Mouse (Mus musculus) cerebral cortex, adult 2 months (tissue): ENCODE results near the gene Coa4.

Source experiments
- WGBS: fragments of 180-500 bp; shearing (Covaris S2); methylation state at CpG from one replicate; pipeline ENCODE4 v1.1.7; 2018; 5-methylcytosine and 5-hydroxymethylcytosine counted together

The Coa4 gene

GRCm38 (mm10) chr7:100536804-100537518 lies at the start of gene Coa4:
Gene Coa4, plus strand, starts transcription at chr7:100537071.
- WGBS = under 1% methylated on average over 33 of the region's 33 CpGs

GRCm38 (mm10) chr7:100487301-100487700 lies 49.6 kb upstream of the Coa4 start:
- WGBS = 75% methylated on average over 2 of the region's 2 CpGs

GRCm38 (mm10) chr7:100488474-100489048 lies 48.3 kb upstream of the Coa4 start:
- 45% methylated on average over 10 of the region's 10 CpGs for WGBS

- 15% methylated on average over 35 of the region's 36 CpGs for WGBS
Measured at GRCm38 (mm10) chr7:100492391-100493116, 44.3 kb upstream of the Coa4 start.

GRCm38 (mm10) chr7:100493117-100493483 lies 43.8 kb upstream of the Coa4 start, which contains the start of gene Ucp2:
Gene Ucp2, plus strand, starts transcription at chr7:100493337.
- WGBS = 3% methylated on average over 27 of the region's 27 CpGs

- 41% methylated on average over 19 of the region's 19 CpGs for WGBS
Measured at GRCm38 (mm10) chr7:100493484-100494414, 43.1 kb upstream of the Coa4 start.

- WGBS = 96% methylated on average over 7 of the region's 7 CpGs
Measured at GRCm38 (mm10) chr7:100494415-100494831, 42.4 kb upstream of the Coa4 start.

- WGBS = 70% methylated on average over 8 of the region's 8 CpGs
Measured at GRCm38 (mm10) chr7:100495042-100495441, 41.8 kb upstream of the Coa4 start.

- 44% methylated on average over 11 of the region's 11 CpGs for WGBS
Measured at GRCm38 (mm10) chr7:100495581-100496251, 41.2 kb upstream of the Coa4 start.

- 74% methylated on average over 6 of the region's 6 CpGs for WGBS
Measured at GRCm38 (mm10) chr7:100496371-100496770, 40.5 kb upstream of the Coa4 start.

GRCm38 (mm10) chr7:100496791-100497190 lies 40.1 kb upstream of the Coa4 start:
- 97% methylated on average over 9 of the region's 9 CpGs for WGBS

- WGBS = 85% methylated on average over 4 of the region's 4 CpGs
Measured at GRCm38 (mm10) chr7:100497402-100497801, 39.5 kb upstream of the Coa4 start.

GRCm38 (mm10) chr7:100497982-100498381 lies 38.9 kb upstream of the Coa4 start:
- WGBS = 96% methylated on average over 13 of the region's 13 CpGs

GRCm38 (mm10) chr7:100500276-100500977 lies 36.4 kb upstream of the Coa4 start:
- 82% methylated on average over 16 of the region's 16 CpGs for WGBS

- 76% methylated on average over 6 of the region's 6 CpGs for WGBS
Measured at GRCm38 (mm10) chr7:100501027-100501843, 35.6 kb upstream of the Coa4 start.

- 64% methylated on average over 2 of the region's 2 CpGs for WGBS
Measured at GRCm38 (mm10) chr7:100501844-100502373, 35.0 kb upstream of the Coa4 start.

- WGBS = 81% methylated on average over 7 of the region's 7 CpGs
Measured at GRCm38 (mm10) chr7:100502374-100502922, 34.4 kb upstream of the Coa4 start.

GRCm38 (mm10) chr7:100503076-100503475 lies 33.8 kb upstream of the Coa4 start:
- 79% methylated on average over 5 of the region's 5 CpGs for WGBS
